Mouse (Mus musculus): Measurements from ENCODE around the gene Shld1. TPM values are rescaled to one million over a fixed set of nuclear protein-coding genes. Genes with fewer than 3 reads are reported as not detected.

Shld1 gene
- polyA plus RNA-seq, 1 experiment from 2014 or later: 16.1 TPM

DNA sequence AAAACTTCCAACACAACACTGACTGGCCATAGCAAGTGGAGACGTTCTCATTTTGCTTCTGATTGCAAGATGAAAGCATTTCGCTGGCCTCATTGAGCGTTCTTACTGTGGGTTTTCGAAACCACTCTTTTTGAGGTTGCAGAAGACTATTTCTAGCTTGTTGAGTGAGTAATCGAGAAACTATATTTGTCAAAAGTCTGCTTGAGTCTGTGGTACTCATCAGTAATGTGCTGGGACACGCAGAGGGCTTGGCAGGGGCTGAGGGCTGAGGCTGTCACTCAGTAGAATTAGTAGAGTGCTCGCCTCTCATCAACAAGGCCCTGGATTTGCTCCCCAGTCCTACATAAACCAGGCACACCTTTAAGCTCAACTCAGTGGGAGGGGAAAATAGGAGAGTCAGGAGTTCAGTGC lies 1.9 kb downstream of the Shld1 start:
- H3K36me3 ChIP-seq (ENCODE audit: control insufficient read depth, insufficient read depth, low read length): no peaks in the 10 kb centered on the region
- no peak overlapping the region for H3K9ac ChIP-seq (ENCODE audit: low read depth, low read length)
- DNase-seq (ENCODE audit: low spot score) (peak; percentile 53), ATAC-seq (ENCODE audit: low read depth) (peak; percentile 28; the same call in 1 of the 2 replicates)
- H3K4me3 ChIP-seq (ENCODE audit: low read depth, low read length): no peak overlapping the region
- WGBS: 64% methylated on average over 7 of the region's 7 CpGs
- H3K4me1 ChIP-seq (ENCODE audit: control insufficient read depth, insufficient read depth, low read length): peaks cover 12% of the 10 kb centered on the region; the same call in 1 of the 2 replicates
- peak overlapping the region; percentile 66; the same call in 1 of the 2 replicates for H3K27ac ChIP-seq (replicated peaks; ENCODE audit: low read depth, low read length)
- H3K4me2 ChIP-seq (ENCODE audit: low read depth, low read length): no peak overlapping the region
- no peaks in the 10 kb centered on the region for H3K27me3 ChIP-seq (replicated peaks; ENCODE audit: control insufficient read depth, insufficient read depth, low read length)
- no peaks in the 10 kb centered on the region for H3K9me3 ChIP-seq (ENCODE audit: control insufficient read depth, low read length)

DNA sequence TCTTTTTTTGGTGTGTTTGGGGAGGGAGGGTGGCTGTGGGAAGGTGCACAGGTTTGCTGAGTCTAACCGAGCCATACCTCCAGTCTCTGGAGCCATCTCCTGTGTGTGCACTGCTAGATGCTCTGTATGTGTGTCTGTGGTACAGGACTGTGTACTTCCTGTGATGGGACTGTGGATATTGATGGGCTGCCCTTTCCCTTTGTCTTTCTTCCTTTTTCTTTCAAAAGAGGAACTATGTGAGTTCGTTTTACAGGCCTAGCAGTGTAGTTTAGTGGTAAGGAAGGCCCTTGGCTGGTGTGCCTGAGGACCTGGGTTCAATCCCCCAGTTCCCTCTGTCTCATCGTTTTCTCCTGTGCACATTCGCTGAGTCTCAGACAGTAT lies 2.4 kb downstream of the Shld1 start:
- H3K36me3 ChIP-seq (ENCODE audit: control insufficient read depth, insufficient read depth, low read length): no peaks in the 10 kb centered on the region
- H3K4me3 ChIP-seq (ENCODE audit: low read depth, low read length): no peak overlapping the region
- no peak overlapping the region for H3K4me2 ChIP-seq (ENCODE audit: low read depth, low read length)
- WGBS: 47% methylated on average over 4 of the region's 4 CpGs
- DNase-seq (ENCODE audit: low spot score): no peak
- peaks cover 12% of the 10 kb centered on the region; the same call in 1 of the 2 replicates for H3K4me1 ChIP-seq (ENCODE audit: control insufficient read depth, insufficient read depth, low read length)
- no peak overlapping the region for H3K9ac ChIP-seq (ENCODE audit: low read depth, low read length)
- H3K27me3 ChIP-seq (replicated peaks; ENCODE audit: control insufficient read depth, insufficient read depth, low read length): no peaks in the 10 kb centered on the region
- H3K9me3 ChIP-seq (ENCODE audit: control insufficient read depth, low read length): no peaks in the 10 kb centered on the region
- ATAC-seq (ENCODE audit: low read depth): no peak
- peak overlapping the region; percentile 55; the same call in 1 of the 2 replicates for H3K27ac ChIP-seq (replicated peaks; ENCODE audit: low read depth, low read length)

DNA sequence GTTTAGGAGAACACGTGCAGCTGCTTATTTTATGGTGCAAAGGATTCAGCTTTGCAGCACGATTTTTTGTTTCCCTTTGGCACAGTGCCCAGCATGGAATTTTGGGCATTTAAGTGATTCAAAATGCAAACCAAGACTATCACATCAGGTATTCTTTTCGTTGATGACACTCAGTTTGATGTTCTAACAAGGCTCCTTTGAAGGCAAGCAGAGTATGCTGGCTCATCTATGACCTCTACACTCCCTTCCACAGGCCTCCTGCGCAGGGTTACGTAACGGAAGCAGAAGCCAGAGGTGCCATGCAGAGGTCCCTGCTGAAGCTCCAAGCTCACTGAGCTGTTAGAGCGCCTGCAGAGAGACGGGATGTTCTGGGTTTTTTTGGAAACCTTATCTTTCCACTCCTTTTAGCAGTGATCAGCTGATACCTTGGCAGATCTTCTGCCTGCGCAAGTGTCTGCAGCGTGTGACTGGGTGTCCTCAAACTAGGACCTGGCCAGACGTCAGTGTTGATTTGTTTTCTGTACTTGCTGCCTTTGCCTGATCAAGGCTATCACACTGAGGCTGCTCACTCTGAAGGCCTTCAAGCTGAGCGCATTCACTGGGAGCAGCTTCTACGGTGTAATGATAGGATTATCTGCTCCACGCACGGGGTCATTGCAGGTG lies 3.0 kb downstream of the Shld1 start:
- WGBS: 59% methylated on average over 15 of the region's 15 CpGs
- no peaks in the 10 kb centered on the region for H3K27me3 ChIP-seq (replicated peaks; ENCODE audit: control insufficient read depth, insufficient read depth, low read length)
- H3K27ac ChIP-seq (replicated peaks; ENCODE audit: low read depth, low read length): peak overlapping the region; percentile 55; the same call in 1 of the 2 replicates
- no peak overlapping the region for H3K4me3 ChIP-seq (ENCODE audit: low read depth, low read length)
- H3K4me2 ChIP-seq (ENCODE audit: low read depth, low read length): no peak overlapping the region
- ATAC-seq (ENCODE audit: low read depth): no peak
- DNase-seq (ENCODE audit: low spot score): peak; percentile 68
- H3K36me3 ChIP-seq (ENCODE audit: control insufficient read depth, insufficient read depth, low read length): no peaks in the 10 kb centered on the region
- H3K9ac ChIP-seq (ENCODE audit: low read depth, low read length): no peak overlapping the region
- no peaks in the 10 kb centered on the region for H3K9me3 ChIP-seq (ENCODE audit: control insufficient read depth, low read length)
- H3K4me1 ChIP-seq (ENCODE audit: control insufficient read depth, insufficient read depth, low read length): peaks cover 12% of the 10 kb centered on the region; the same call in 1 of the 2 replicates

GRCm38 (mm10) chr2:132691731-132692130 lies 5.0 kb downstream of the Shld1 start:
- H3K36me3 ChIP-seq (ENCODE audit: control insufficient read depth, insufficient read depth, low read length): no peaks in the 10 kb centered on the region; the same call in 1 of the 2 replicates
- no peak overlapping the region for H3K4me2 ChIP-seq (ENCODE audit: low read depth, low read length)
- H3K4me3 ChIP-seq (ENCODE audit: low read depth, low read length): no peak overlapping the region
- no peak overlapping the region for H3K27ac ChIP-seq (replicated peaks; ENCODE audit: low read depth, low read length)
- no peaks in the 10 kb centered on the region for H3K9me3 ChIP-seq (ENCODE audit: control insufficient read depth, low read length)
- no peaks in the 10 kb centered on the region for H3K27me3 ChIP-seq (replicated peaks; ENCODE audit: control insufficient read depth, insufficient read depth, low read length)
- H3K4me1 ChIP-seq (ENCODE audit: control insufficient read depth, insufficient read depth, low read length): 0 out of 2 replicates have a peak, but pooled peaks cover 9% of the 10 kb centered on the region
- H3K9ac ChIP-seq (ENCODE audit: low read depth, low read length): no peak overlapping the region
- ATAC-seq (ENCODE audit: low read depth) (no peak), DNase-seq (ENCODE audit: low spot score) (no peak)
- WGBS: 60% methylated on average over 7 of the region's 7 CpGs

GRCm38 (mm10) chr2:132692320-132692719 lies 5.6 kb downstream of the Shld1 start:
- Histone ChIP-seq H3K36me3 (ENCODE audit: control insufficient read depth, insufficient read depth, low read length) (no peaks in the 10 kb centered on the region; the same call in 1 of the 2 replicates), H3K27me3 (replicated peaks; ENCODE audit: control insufficient read depth, insufficient read depth, low read length) (no peaks in the 10 kb centered on the region), H3K27ac (replicated peaks; ENCODE audit: low read depth, low read length) (no peak overlapping the region), H3K4me2 (ENCODE audit: low read depth, low read length) (no peak overlapping the region), H3K4me3 (ENCODE audit: low read depth, low read length) (no peak overlapping the region), H3K9ac (ENCODE audit: low read depth, low read length) (no peak overlapping the region), H3K4me1 (ENCODE audit: control insufficient read depth, insufficient read depth, low read length) (0 out of 2 replicates have a peak, but pooled peaks cover 7% of the 10 kb centered on the region), H3K9me3 (ENCODE audit: control insufficient read depth, low read length) (no peaks in the 10 kb centered on the region)
- 56% methylated on average over 1 of the region's 1 CpGs for WGBS
- DNase-seq (ENCODE audit: low spot score) (no peak), ATAC-seq (ENCODE audit: low read depth) (no peak)

DNA sequence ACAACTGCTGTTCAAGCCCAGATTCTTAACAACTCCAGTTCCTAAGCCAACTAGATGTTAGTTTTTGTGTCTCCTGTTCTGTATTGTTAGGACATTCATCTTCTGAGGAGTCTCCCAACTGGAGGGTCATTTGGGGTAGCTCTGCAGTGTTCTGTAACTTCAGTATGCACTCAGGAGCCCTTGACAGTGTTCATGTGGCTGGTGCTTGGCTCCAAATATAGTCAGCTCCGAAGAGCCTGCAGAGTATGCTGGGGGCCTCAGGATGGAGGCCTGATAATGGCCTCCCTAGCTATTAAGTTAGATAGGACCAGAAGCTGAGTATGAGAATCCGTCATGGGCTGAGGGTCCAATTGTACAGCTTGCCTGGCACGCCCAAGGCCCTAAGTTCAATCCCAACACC lies 7.2 kb downstream of the Shld1 start:
- Histone ChIP-seq H3K36me3 (ENCODE audit: control insufficient read depth, insufficient read depth, low read length) (no peaks in the 10 kb centered on the region; the same call in 1 of the 2 replicates), H3K27me3 (replicated peaks; ENCODE audit: control insufficient read depth, insufficient read depth, low read length) (no peaks in the 10 kb centered on the region), H3K9ac (ENCODE audit: low read depth, low read length) (no peak overlapping the region), H3K4me1 (ENCODE audit: control insufficient read depth, insufficient read depth, low read length) (0 out of 2 replicates have a peak, but pooled peaks cover 4% of the 10 kb centered on the region), H3K27ac (replicated peaks; ENCODE audit: low read depth, low read length) (no peak overlapping the region), H3K4me3 (ENCODE audit: low read depth, low read length) (no peak overlapping the region), H3K9me3 (ENCODE audit: control insufficient read depth, low read length) (no peaks in the 10 kb centered on the region), H3K4me2 (ENCODE audit: low read depth, low read length) (no peak overlapping the region)
- WGBS: 85% methylated on average over 3 of the region's 3 CpGs
- ATAC-seq (ENCODE audit: low read depth) (no peak), DNase-seq (ENCODE audit: low spot score) (no peak)

DNA sequence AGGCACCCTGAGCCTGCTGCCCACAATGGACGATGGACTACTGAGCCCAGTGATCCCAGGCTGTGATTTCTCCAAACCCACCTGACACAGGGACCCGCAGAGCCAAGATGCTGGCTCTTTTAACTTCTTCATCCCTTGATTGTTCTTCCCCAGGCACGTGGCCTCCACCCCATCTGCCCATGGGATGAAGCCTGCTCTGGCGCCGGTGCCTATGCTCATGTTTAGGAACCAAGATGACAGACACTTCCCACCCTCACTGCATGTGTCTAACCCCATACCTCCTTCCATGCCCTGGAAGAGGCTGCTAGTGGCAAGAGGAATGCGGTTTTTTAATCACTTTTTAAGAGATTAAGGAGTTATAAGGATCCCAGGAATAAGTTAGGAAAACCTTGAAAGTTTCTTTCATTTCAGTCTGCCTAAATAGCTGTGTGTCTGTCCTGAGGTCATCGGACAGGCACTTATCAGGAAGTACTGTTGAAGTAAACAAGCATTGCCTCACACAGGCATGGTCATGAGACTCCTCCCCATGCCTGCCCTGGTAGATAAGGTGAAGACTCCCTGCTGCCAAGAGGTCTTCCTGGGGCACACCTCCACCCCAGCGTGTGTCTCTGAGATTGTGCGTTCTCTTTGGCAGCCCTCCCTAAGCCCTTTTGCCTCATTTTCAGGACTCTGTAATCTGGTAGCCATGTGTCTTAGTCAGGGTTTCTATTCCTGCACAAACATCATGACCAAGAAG lies 8.8 kb downstream of the Shld1 start:
- no peak for ATAC-seq (ENCODE audit: low read depth)
- 82% methylated on average over 9 of the region's 9 CpGs for WGBS

DNA sequence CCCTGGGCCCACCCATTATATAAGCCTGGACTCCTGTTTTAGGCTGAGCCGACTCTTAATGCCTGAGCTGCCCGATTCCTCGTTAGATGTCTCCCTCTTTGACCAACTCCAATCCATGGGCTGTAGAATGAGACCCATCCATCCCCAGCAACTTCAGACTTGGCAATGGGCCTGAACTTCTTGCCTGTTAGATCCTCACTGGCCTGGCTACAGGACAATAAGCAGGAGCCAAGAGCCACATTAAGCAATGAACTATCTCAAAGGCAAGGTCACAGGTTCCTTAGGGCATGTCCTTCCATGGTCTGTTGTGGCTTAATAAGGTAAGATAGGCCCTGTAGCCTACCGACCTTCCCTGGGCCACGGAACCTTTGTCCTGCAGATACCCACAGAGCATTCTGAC lies 9.8 kb downstream of the Shld1 start:
- H3K4me1 ChIP-seq (ENCODE audit: control insufficient read depth, insufficient read depth, low read length): no peaks in the 10 kb centered on the region
- no peaks in the 10 kb centered on the region for H3K27me3 ChIP-seq (replicated peaks; ENCODE audit: control insufficient read depth, insufficient read depth, low read length)
- no peaks in the 10 kb centered on the region; the same call in 1 of the 2 replicates for H3K36me3 ChIP-seq (ENCODE audit: control insufficient read depth, insufficient read depth, low read length)
- H3K9me3 ChIP-seq (ENCODE audit: control insufficient read depth, low read length): no peaks in the 10 kb centered on the region
- 90% methylated on average over 5 of the region's 5 CpGs for WGBS
- no peak overlapping the region for H3K4me2 ChIP-seq (ENCODE audit: low read depth, low read length)
- DNase-seq (ENCODE audit: low spot score) (no peak), ATAC-seq (ENCODE audit: low read depth) (no peak)
- H3K27ac ChIP-seq (replicated peaks; ENCODE audit: low read depth, low read length): no peak overlapping the region
- no peak overlapping the region for H3K9ac ChIP-seq (ENCODE audit: low read depth, low read length)
- H3K4me3 ChIP-seq (ENCODE audit: low read depth, low read length): no peak overlapping the region

More for the DNA sequence above, 8.8 kb downstream of the Shld1 start:
- no peaks in the 10 kb centered on the region; the same call in 1 of the 2 replicates for H3K36me3 ChIP-seq (ENCODE audit: control insufficient read depth, insufficient read depth, low read length)
- H3K27me3 ChIP-seq (replicated peaks; ENCODE audit: control insufficient read depth, insufficient read depth, low read length): no peaks in the 10 kb centered on the region
- no peak overlapping the region for H3K4me2 ChIP-seq (ENCODE audit: low read depth, low read length)
- H3K4me1 ChIP-seq (ENCODE audit: control insufficient read depth, insufficient read depth, low read length): no peaks in the 10 kb centered on the region
- H3K27ac ChIP-seq (replicated peaks; ENCODE audit: low read depth, low read length): no peak overlapping the region
- no peaks in the 10 kb centered on the region for H3K9me3 ChIP-seq (ENCODE audit: control insufficient read depth, low read length)
- no peak overlapping the region for H3K4me3 ChIP-seq (ENCODE audit: low read depth, low read length)
- DNase-seq (ENCODE audit: low spot score): no peak
- no peak overlapping the region for H3K9ac ChIP-seq (ENCODE audit: low read depth, low read length)

Measured in embryonic facial prominence, embryonic 14.5 days (tissue).